Mouse (Mus musculus): ENCODE results near the gene Wdr45b.
"Not testable (repeated sequence)": the region's sequence is repeated elsewhere in the genome, so short reads cannot be mapped to it uniquely, and the experiment has no call there.

The Wdr45b gene

GRCm38 (mm10) chr11:121354091-121354707 is at the start of gene Wdr45b:
Wdr45b (minus strand) TSS chr11:121354445.
- peak; percentile 92 for DNase-seq (ENCODE audit: low read depth, low spot score)

DNA sequence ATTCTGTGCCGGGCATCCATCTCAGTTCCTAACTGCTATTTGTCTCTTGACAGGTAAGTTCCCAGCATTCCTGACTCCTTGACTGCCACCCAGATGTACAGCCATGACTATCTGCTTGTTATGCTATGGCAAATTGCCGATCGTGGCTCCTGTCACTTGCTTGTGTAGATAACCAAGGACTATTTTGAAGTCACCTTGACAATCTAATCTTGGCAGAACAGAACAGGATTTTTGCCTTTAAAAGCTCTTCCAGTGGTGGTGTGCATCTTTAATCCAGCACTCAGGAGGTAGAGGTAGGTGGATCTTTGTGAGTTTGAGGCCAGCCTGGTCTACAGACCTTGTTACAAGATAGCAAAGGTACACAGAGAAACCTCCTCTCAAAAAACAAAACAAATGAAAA is 38.2 kb upstream of the Wdr45b start:
- no peak for DNase-seq (ENCODE audit: low read depth, low spot score)

- no peak for DNase-seq (ENCODE audit: low read depth, low spot score)
These were observed 36.5 kb upstream of the Wdr45b start for GRCm38 (mm10) chr11:121390793-121391192.

DNA sequence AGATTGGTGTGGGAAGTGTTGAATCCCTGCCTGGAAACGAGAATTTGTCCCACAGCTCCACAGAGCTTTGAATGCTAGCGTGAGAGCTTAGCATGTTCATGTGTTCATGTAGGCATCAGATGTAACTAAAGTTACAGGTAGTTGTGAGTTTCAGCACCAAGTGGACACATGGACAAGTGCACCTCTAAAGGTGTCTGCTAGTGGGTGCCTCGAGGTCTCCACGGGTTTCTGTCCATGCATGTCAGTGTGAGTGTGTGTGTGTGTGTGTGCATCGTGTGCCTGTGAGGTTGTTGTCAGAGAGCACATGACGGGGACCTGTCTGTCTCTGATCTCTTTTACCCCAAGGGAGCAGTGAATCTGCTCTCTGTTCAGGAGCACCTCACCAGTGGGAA is 34.3 kb upstream of the Wdr45b start:
- no peak for DNase-seq (ENCODE audit: low read depth, low spot score)

- peak; percentile 95 for DNase-seq (ENCODE audit: low read depth, low spot score)
These were observed 33.7 kb upstream of the Wdr45b start, which contains the start of gene Rab40b for GRCm38 (mm10) chr11:121387750-121388553. Rab40b (minus strand) TSS chr11:121388251.

GRCm38 (mm10) chr11:121380294-121380693 is 26.0 kb upstream of the Wdr45b start:
- DNase-seq (ENCODE audit: low read depth, low spot score), result no peak

- DNase-seq (ENCODE audit: low read depth, low spot score), result no peak
These were observed 24.4 kb upstream of the Wdr45b start for GRCm38 (mm10) chr11:121378644-121379043.

GRCm38 (mm10) chr11:121373305-121373704 is 19.1 kb upstream of the Wdr45b start:
- DNase-seq (ENCODE audit: low read depth, low spot score), result no peak

GRCm38 (mm10) chr11:121370337-121370994 is 16.2 kb upstream of the Wdr45b start:
- DNase-seq (ENCODE audit: low read depth, low spot score), result no peak

- DNase-seq (ENCODE audit: low read depth, low spot score), result no peak
These were observed 15.4 kb upstream of the Wdr45b start for GRCm38 (mm10) chr11:121369622-121370021.

DNA sequence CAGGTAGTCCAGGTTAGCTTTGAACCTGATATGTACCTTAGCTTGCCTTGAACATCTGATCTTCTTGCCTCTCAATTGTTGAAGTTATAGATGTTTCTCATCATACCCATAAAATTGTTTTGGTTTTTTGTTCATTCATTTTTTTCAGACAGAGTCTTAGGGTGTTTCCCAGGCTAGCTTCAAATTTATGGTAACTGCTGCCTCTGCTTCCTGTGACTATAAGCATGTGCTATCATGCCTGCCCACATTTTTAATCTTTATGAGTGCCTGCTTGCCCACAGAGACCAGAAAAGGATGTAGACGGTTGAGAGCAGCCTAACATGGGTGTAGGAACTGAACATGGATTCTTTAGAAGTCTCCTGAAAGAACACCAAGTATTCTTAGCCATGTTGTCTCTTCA is 14.5 kb upstream of the Wdr45b start:
- DNase-seq (ENCODE audit: low read depth, low spot score), result no peak

DNA sequence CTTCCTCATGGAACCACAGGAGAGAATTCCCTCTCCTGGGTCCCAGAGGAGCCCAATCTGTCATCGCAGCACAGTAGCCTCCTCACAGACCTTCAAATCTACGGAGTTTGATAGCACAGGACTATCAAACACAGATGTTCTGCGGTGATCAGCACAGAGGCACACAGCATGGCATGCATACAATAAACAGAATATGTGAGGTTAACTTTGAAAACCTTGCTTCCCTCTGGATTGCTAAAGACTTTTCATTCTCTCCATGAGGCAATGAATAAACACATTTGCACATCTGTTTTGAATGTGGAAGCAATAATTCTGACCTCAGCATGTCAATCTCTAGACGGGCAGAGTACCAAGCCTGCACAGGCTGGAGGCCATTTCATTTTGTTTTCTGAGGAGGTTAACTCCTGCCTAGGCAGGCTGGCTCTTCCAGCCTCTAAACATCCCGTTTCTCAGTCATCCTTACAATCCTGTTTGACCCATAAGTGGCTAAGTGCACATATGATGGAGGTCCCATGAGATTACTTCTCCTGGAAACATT is 13.0 kb upstream of the Wdr45b start:
- no peak for DNase-seq (ENCODE audit: low read depth, low spot score)

DNA sequence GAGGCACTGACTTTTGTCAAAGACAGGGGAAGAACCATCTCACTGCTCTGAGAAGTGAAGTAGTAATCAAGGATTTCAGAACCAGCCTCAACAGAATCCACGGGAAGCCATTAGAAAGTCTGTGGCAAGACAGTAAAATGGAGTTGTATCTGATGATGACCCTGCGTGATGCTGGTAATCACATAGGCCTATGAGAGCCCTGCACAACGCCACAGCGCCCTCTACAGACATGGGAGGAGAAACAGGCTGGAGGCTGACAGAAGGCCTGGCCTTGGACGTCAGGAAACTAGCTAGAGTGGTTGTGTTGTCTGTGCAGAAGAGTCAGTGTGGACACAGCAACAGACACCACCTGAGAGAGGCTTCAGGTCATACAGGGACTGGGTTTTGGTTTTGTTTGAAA is 8.0 kb upstream of the Wdr45b start:
- no peak for DNase-seq (ENCODE audit: low read depth, low spot score)

GRCm38 (mm10) chr11:121353326-121354090 is 737 bp downstream of the Wdr45b start:
- no peak for DNase-seq (ENCODE audit: low read depth, low spot score)

- DNase-seq (ENCODE audit: low read depth, low spot score), result not testable (repeated sequence)
These were observed 5.5 kb downstream of the Wdr45b start for GRCm38 (mm10) chr11:121348727-121349126.

DNA sequence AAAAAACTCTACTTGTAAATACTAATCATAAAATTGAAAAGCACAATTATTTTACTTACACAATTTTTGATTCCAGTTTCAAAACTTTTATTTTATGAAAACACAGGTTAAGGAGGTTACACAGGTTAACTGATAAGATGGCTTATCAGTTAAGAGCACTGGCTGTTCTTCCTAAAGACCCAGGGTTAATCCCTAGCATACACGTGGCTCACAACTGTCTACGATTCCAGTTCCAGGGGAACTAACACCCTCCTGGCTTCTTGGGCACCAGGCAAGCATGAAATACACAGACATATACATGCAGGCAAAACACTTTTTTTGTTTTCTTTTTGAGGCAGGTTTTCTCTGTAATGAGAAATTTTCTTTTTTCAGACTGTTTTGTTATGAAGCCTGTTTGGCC is 6.1 kb downstream of the Wdr45b start:
- DNase-seq (ENCODE audit: low read depth, low spot score), result no peak

GRCm38 (mm10) chr11:121347036-121347435 is 7.2 kb downstream of the Wdr45b start:
- DNase-seq (ENCODE audit: low read depth, low spot score), result no peak

- not testable (repeated sequence) for DNase-seq (ENCODE audit: low read depth, low spot score)
These were observed 11.8 kb downstream of the Wdr45b start for GRCm38 (mm10) chr11:121342423-121342822.

DNA sequence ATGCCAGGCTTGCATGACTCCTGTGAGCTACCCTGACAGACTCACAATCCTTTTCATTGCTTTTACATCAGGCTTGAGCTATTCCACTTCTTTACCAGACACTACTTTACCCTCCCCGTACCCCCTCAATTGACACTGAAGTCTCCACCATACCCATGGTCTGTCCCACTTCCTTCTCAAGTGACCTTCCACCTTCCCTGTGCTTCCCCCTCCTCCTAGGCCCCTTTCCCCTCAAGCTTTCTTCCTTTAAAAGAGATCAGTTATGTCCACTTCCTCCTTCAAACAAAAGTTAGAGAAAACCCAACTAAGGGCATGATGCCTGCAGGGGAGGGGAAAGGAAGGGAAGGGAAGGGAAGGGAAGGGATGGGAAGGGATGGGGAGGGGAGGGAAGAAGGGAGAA is 14.0 kb downstream of the Wdr45b start:
- no peak for DNase-seq (ENCODE audit: low read depth, low spot score)

GRCm38 (mm10) chr11:121339647-121340046 is 14.6 kb downstream of the Wdr45b start:
- no peak for DNase-seq (ENCODE audit: low read depth, low spot score)

- no peak for DNase-seq (ENCODE audit: low read depth, low spot score)
These were observed 22.6 kb downstream of the Wdr45b start for GRCm38 (mm10) chr11:121331641-121332040.

GRCm38 (mm10) chr11:121328619-121329018 is 25.6 kb downstream of the Wdr45b start:
- DNase-seq (ENCODE audit: low read depth, low spot score), result no peak
